Mouse (Mus musculus): ENCODE measurements at regions not wholly inside any gene's neighbourhood (a gene's known extent, or its start where the extent isn't known, plus 50 kb on each side); places are given as distances from the start of the nearest gene placed in this dataset.

DNA sequence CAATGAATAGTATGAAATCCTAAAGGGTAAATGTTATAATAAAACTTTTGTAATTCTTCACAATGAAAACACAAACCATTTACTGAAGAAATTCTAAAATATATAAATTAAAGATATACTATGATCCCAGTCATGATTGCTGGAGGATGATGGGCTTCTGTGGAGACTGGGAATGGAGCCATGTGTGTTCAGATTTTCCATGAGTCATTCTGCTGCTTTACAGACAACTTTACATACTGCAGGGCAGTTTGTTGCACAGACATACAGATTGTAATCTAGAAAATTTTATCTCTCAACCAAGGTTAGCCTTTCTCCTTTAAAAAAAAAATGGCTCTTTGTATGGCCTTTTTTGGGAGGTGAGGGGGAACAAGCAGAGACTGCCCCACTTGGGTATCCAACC is 446.5 kb downstream of the Synb start:
- TF ChIP-seq CTCF (IDR thresholded peaks at IDR 0.05; ENCODE audit: control insufficient read depth, insufficient read depth, low read length) (no peak), POLR2A (IDR thresholded peaks at IDR 0.05; ENCODE audit: borderline replicate concordance, control insufficient read depth, low read depth, low read length) (no peak)
